Mouse (Mus musculus) embryonic fibroblast, embryonic 13.5 days (primary cell): ENCODE results near the gene Hcn1.

Experiments used
- CTCF ChIP-seq: IDR thresholded peaks from 2 replicates; pipeline ENCODE4 v1.5.1; 2011; ENCODE audit warnings: mild to moderate bottlenecking, control low read depth, low read length, moderate library complexity, borderline replicate concordance; ENCODE audit not compliant: insufficient read depth
- POLR2A ChIP-seq: IDR thresholded peaks from 2 replicates; pipeline ENCODE4 v1.6.1; 2011; ENCODE audit warnings: low read depth, mild to moderate bottlenecking, control low read depth, low read length, moderate library complexity

DNA sequence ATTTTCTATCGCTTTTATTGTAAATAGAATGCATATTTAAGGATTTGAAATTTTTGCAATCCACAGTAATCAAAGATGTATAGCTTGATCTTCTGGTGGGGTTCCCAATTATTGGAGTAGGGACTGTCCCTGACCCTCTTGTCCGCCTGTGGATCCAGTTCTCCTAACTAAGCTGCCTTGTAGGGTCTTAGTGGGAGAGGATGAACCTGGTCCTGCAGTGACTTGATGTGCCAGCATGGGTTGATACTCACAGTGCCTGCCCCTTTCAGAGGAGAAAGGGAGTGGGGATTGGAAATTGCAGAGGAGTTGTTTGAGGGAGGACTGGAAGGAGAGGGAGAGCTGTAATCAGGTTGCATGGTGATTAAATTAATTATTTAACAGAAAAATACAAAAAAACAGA is 398.4 kb downstream of the Hcn1 start:
- TF ChIP-seq CTCF: no peak
- TF ChIP-seq POLR2A: no peak
